Mouse (Mus musculus) heart, postnatal 0 days (tissue): ENCODE measurements around the gene Krtap6-5.
"Not testable (repeated sequence)": the region's sequence is repeated elsewhere in the genome, so short reads cannot be mapped to it uniquely, and the experiment has no call there.

Experiments used
- CTCF ChIP-seq: IDR thresholded peaks from 2 replicates; pipeline ENCODE4 v1.5.1; 2016; ENCODE audit warnings: antibody characterized with exemption, control low read depth, low read depth
- EP300 ChIP-seq: IDR thresholded peaks from 2 replicates; pipeline ENCODE4 v1.6.1; 2016; ENCODE audit warnings: antibody characterized with exemption, low read depth

GRCm38 (mm10) chr16:89014984-89015383 is 32.7 kb downstream of the Krtap6-5 start, which contains the start of gene Gm10229:
- not testable (repeated sequence) for TF ChIP-seq CTCF, EP300
